Mouse (Mus musculus) testis, postnatal 10 days (tissue): ENCODE measurements around the gene Oas1c.
"Not testable (repeated sequence)": the region's sequence is repeated elsewhere in the genome, so short reads cannot be mapped to it uniquely, and the experiment has no call there.

Experiments used
- DNase-seq: peaks from one replicate; pipeline ENCODE4 v3.0.0; 2021; ENCODE audit warnings: low spot score

The Oas1c gene

DNA sequence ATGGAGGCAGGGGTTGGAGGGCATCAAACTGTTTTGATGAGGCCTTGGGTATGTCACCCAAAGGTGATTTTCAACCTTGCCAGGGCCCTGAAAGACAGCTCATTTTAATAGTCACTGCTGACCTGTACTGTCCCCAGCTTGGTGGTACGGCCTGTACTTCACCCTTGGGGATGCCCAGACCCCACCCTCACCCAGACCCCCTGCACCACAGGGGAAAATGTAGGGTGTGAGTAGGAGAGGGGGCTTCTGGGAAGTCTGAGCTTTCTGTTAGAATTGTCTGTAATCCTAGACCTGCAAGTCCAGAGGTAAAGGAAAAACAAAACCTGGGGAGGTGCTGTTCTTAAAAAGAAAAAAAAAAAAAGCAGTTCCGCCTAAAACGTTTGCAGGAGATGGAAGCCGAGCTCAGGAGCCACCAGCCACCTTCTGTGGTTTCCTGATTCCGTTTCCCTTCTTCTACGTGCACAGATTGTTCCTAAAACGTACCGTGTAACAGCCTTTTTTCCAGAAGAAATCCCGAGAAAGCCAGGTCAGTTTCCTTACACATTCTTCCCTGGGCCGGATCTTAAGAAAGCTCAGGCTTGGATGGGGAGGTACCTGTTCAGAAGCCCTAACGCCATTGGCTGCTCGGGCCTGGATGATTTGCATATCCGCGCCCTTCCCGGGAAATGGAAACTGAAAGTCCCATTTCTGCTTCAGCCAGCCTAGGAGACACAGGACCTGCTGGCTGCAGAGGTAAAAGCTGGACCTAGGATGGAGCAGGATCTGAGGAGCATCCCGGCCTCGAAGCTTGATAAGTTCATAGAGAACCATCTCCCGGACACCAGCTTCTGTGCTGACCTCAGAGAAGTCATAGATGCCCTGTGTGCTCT is at the start of gene Oas1c:
Gene Oas1c, minus strand, starts transcription at position 564 of the 869 bp plus-strand sequence.
- DNase-seq, result peak; percentile 79

DNA sequence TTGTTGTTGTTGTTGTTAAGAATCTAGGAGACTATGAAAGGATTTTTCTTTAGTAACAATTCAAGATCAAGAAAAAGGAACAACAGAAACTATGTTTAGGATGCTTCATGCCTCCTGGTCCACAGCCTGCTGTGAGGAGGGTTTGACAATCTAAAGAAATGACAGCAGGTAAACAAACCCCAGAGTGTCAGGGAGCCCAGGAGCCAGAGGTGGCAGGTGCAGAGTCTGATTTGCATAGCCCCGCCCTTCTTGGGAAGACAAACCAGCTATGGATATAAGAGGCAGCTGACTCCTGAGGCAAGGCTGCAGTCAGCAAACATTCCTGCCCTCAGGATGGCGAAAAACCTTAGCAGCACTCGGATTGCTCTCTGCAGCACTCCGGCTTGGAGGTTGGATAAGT is 48.8 kb upstream of the Oas1c start, which contains the start of gene Oas1h:
Gene Oas1h, plus strand, starts transcription at position 301 of the 400 bp plus-strand sequence.
- peak; percentile 23 for DNase-seq

GRCm38 (mm10) chr5:120859241-120859640 is 46.9 kb upstream of the Oas1c start:
- DNase-seq, result peak; percentile 33

DNA sequence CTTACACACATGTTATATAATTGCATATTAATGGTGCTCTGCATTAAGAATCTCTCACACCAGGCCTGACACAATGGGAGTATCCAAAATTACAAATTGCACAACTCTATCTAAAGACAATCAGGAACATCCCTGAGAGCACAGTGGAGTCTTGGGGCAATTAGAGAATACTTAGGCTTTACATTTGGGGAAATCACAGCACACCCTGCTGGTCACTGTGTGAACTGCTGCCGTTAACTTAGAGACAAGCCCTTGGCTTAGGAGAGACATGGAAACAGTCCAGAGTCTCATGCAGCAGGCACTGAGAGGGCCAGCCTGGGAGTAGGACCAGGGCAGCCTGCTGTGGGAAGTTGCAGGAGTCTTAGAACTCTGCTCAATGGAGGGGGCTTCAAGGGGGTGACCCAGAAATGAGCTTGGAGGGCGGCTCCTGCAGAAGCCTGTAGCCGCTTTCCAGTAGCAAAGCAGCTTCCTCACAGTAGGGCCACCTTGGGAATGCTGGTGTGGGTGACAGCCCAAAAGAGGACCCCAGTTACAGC is 37.4 kb upstream of the Oas1c start:
- peak; percentile 54 for DNase-seq

GRCm38 (mm10) chr5:120847067-120847466 is 34.8 kb upstream of the Oas1c start, which contains the start of gene Oas1f:
TSS of gene Oas1f (plus strand) at chr5:120847367.
- no peak for DNase-seq

GRCm38 (mm10) chr5:120844713-120845112 is 32.4 kb upstream of the Oas1c start:
- DNase-seq, result no peak

DNA sequence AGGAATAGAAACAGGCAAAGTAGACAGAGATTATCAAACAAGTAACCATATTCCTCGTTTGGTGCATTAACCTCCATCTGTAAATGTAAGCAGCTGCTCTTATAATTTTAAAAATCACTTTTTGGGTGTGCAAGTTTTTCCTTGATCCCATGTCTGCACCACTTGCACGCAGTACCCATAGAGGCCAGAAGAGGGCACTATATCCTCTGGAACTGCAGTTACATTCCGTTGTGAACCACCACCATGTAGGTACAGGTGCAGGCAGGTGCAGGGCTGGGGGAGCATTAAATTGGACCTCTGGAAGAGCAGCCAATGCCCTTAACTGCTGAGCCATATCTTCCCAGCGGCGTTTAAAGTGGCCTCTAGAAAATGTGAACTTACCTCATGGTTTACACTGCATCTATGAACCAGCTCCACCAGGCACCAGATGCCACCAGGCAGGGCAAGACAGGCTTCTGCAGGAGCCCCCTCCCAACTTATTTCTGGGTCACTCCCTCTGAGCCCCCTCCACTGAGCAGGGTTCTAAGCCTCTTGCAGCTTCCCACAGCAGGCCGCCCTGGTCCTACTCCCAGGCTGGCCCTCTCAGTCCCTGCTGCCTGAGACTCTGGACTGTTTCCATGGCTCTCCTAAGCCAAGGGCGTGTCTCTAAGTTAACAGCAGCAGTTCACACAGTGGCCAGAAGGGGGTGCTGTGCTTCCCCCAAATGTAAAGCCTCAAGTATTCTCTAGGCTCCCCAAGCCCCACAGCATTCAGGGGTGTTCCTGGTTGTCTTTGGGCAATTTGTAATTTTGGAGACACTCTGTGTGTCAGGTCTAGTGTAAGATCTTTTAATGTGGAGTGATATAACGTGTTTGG is 24.6 kb upstream of the Oas1c start:
- DNase-seq, result peak; percentile 80

- DNase-seq, result no peak
Measured at GRCm38 (mm10) chr5:120833335-120834280, 21.3 kb upstream of the Oas1c start.

GRCm38 (mm10) chr5:120831031-120831430 is 18.7 kb upstream of the Oas1c start:
- DNase-seq, result no peak

- no peak for DNase-seq
Measured at GRCm38 (mm10) chr5:120818999-120819398, 6.7 kb upstream of the Oas1c start.

DNA sequence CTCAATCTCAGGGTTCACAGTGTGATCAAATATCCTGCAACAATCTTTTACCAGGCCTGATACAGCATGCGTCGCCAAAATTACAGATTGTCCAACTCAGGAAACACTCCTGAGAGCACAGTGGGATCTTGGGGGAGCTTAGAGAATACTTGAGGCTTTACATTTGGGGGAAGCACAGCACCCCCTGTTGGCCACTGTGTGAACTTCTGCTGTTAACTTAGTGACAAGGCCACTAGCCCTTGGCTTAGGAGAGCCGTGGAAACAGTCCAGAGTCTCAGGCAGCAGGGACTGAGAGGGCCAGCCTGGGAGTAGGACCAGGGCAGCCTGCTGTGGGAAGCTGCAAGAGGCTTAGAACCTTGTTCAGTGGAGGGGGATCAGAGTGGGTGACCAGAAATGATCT is 3.6 kb upstream of the Oas1c start:
- DNase-seq, result peak; percentile 58

DNA sequence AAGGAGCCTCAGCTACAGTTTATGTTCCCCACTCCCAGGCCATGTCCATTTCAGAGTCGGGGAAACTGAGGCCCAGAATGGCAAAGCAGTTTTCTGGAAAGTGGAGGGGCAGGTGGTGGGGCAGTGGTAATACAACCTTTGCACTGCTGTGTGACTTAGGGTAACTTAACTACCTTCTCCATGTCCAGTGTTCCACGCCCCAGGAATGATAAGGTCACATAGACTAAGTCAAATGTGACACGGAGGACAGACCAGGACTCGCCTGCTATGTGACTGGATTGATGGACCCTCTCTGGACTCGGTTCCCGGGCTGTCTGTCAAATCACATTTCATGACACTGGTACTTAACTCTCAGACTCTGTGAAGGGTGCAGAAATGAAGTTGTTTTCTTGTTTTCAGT is 709 bp upstream of the Oas1c start:
- no peak for DNase-seq

DNA sequence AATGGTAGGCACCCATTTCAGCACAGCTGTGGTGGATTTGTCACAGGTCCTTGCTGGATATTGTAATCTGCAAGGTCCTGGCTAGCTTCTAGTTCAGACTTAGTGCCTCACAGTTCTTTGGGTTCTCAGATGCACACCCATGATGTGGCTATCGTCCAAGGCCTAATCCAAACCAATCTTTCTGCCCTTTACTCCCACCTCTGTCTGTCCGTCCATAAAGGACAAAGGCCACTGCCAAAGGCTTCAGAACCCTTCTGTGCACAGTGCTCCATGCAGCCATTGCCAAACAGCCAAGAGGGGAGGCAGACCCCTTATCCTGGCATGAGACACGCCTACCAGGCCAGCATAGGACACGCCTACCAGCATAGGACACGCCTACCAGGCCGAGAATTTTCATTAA is 3.1 kb downstream of the Oas1c start:
- DNase-seq, result no peak

- DNase-seq, result peak; percentile 69
Measured at GRCm38 (mm10) chr5:120806458-120806857, 5.9 kb downstream of the Oas1c start.

GRCm38 (mm10) chr5:120803596-120803995 is 8.7 kb downstream of the Oas1c start:
- DNase-seq, result no peak

- DNase-seq, result not testable (repeated sequence)
Measured at GRCm38 (mm10) chr5:120798943-120799342, 13.4 kb downstream of the Oas1c start.

DNA sequence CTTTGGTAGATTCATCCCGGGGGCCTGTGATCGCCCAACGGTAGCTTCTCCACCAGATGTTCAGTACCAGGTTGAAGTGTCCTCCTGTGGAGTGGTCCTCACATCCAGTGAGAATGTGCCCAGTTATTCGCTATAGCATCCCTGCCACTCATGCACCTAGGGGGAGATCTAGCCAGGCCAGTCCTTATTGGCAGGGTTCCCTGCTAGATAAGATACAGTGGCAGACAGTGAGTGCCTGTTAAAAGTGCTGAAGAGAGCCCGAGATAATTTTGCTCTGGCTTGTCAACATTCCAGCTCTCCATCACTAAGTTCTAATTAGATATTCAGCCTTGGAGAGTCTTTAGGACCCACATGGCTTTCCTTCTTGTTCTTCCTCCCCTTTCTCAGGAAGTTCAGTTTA is 14.2 kb downstream of the Oas1c start:
- DNase-seq, result not testable (repeated sequence)

GRCm38 (mm10) chr5:120795480-120796034 is 16.8 kb downstream of the Oas1c start, which contains the start of gene Oas1e:
TSS of gene Oas1e (minus strand) at chr5:120795530.
- not testable (repeated sequence) for DNase-seq

GRCm38 (mm10) chr5:120793043-120793442 is 19.3 kb downstream of the Oas1c start:
- peak; percentile 76 for DNase-seq

DNA sequence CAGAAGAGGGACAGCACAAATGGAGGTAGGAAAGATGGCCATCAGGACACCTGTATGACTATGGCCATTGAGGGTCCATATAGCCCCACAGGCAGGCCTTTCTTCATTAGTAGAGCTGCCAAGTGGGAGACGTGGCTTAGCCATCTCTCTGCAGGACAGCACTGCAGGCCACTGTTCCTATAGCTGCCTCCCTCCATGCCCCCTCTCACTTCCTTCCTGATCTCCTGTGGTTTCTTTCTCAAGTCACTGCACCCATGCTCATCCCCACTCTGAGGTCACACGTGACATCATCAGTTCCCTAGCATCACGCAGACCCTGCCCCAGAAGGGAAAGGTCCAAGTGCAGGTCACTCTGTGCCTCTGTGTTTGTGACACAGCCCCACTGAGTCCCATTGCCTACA is 25.3 kb downstream of the Oas1c start:
- DNase-seq, result no peak

DNA sequence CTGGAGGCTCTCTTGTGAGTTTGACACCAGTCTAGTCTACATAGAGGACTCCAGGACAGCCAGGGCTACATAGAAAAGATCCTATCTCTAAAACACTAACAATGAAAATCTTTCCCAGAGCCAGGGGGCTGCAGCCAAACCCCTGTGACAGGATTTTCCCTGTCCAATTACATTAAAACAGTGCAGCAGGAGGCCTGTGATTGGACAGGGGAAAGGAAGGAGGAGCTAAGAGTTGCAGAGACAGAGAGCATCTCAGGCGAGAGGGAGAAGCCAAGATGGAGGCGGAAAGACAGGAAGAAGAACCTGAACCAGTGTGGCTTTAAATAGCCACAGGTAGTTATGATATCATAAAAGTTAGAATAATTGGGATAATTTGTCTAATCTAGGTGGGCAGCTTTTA is 29.9 kb downstream of the Oas1c start:
- no peak for DNase-seq
